Mouse (Mus musculus): Measurements from ENCODE around the gene G6pc2.

G6pc2 gene

GRCm38 (mm10) chr2:69210773-69211172 is at the start of gene G6pc2:
TSS of gene G6pc2 (plus strand) at chr2:69211073.
- DNase-seq: no peak

- no peak for DNase-seq
These were observed 40.3 kb upstream of the G6pc2 start for GRCm38 (mm10) chr2:69170395-69171077.

GRCm38 (mm10) chr2:69175296-69175695 is 35.6 kb upstream of the G6pc2 start:
- DNase-seq: no peak

GRCm38 (mm10) chr2:69179721-69180120 is 31.2 kb upstream of the G6pc2 start:
- no peak for DNase-seq

- DNase-seq: no peak
These were observed 22.9 kb upstream of the G6pc2 start for GRCm38 (mm10) chr2:69187990-69188389.

- no peak for DNase-seq
These were observed 22.1 kb upstream of the G6pc2 start for GRCm38 (mm10) chr2:69188732-69189131.

GRCm38 (mm10) chr2:69189222-69189621 is 21.7 kb upstream of the G6pc2 start:
- no peak for DNase-seq

- DNase-seq: no peak
These were observed 19.8 kb upstream of the G6pc2 start for GRCm38 (mm10) chr2:69191059-69191458.

- DNase-seq: no peak
These were observed 17.3 kb upstream of the G6pc2 start for GRCm38 (mm10) chr2:69193555-69193954.

- no peak for DNase-seq
These were observed 5.7 kb upstream of the G6pc2 start for GRCm38 (mm10) chr2:69205185-69205584.

- DNase-seq: peak; percentile 97
These were observed 5.0 kb upstream of the G6pc2 start, which contains the start of gene Spc25 for GRCm38 (mm10) chr2:69205791-69206351. TSS of gene Spc25 (minus strand) at chr2:69206194.

- DNase-seq: no peak
These were observed 4.3 kb upstream of the G6pc2 start for GRCm38 (mm10) chr2:69206523-69206922.

- DNase-seq: no peak
These were observed 1.2 kb upstream of the G6pc2 start for GRCm38 (mm10) chr2:69209684-69210083.

- no peak for DNase-seq
These were observed 1.8 kb downstream of the G6pc2 start for GRCm38 (mm10) chr2:69212652-69213051.

GRCm38 (mm10) chr2:69215242-69215641 is 4.4 kb downstream of the G6pc2 start:
- no peak for DNase-seq

GRCm38 (mm10) chr2:69221868-69222416 is 11.1 kb downstream of the G6pc2 start:
- DNase-seq: no peak

- no peak for DNase-seq
These were observed 11.9 kb downstream of the G6pc2 start for GRCm38 (mm10) chr2:69222815-69223214.

- DNase-seq: no peak
These were observed 13.9 kb downstream of the G6pc2 start for GRCm38 (mm10) chr2:69224724-69225123.

- DNase-seq: no peak
These were observed 16.0 kb downstream of the G6pc2 start for GRCm38 (mm10) chr2:69226876-69227275.

GRCm38 (mm10) chr2:69228635-69229034 is 17.8 kb downstream of the G6pc2 start:
- peak; percentile 8 for DNase-seq

- DNase-seq: no peak
These were observed 19.3 kb downstream of the G6pc2 start for GRCm38 (mm10) chr2:69230137-69230536.

- no peak for DNase-seq
These were observed 21.2 kb downstream of the G6pc2 start for GRCm38 (mm10) chr2:69232101-69232500.

GRCm38 (mm10) chr2:69234976-69235678 is 24.3 kb downstream of the G6pc2 start:
- DNase-seq: peak; percentile 93

GRCm38 (mm10) chr2:69239315-69239714 is 28.4 kb downstream of the G6pc2 start:
- no peak for DNase-seq

Data from retina, postnatal 1 day (tissue).